Mouse (Mus musculus) heart, adult 2 months (tissue): Measurements from ENCODE around the gene Spdl1. TPM values are rescaled to one million over a fixed set of nuclear protein-coding genes. Genes with fewer than 3 reads are reported as not detected.
A peak's percentile ranks its signal among the peaks of the same experiment; 100 is the strongest.

Source experiments
- DNase-seq, 2 experiments: peaks; one replicate each; pipeline ENCODE4 v3.0.0; 2021
- H3K27ac ChIP-seq: fragments of 200-600 bp; 2 replicates; pipeline ENCODE4 v1.8.1; 2022
- H3K27me3 ChIP-seq: fragments of 200-500 bp; 2 replicates; pipeline ENCODE4 v1.6.1; 2012; ENCODE audit warnings: mild to moderate bottlenecking, low read length, inconsistent platforms, mixed read lengths; ENCODE audit not compliant: control insufficient read depth, insufficient read depth
- H3K36me3 ChIP-seq: fragments of 200-500 bp; 2 replicates; pipeline ENCODE4 v1.6.1; 2012; ENCODE audit warnings: low read length, inconsistent platforms; ENCODE audit not compliant: control insufficient read depth, insufficient read depth
- H3K4me1 ChIP-seq: fragments of 200-500 bp; 2 replicates; pipeline ENCODE4 v1.6.1; 2011; ENCODE audit warnings: low read length; ENCODE audit not compliant: control insufficient read depth, insufficient read depth
- H3K4me3 ChIP-seq: fragments of 200-600 bp; 2 replicates; pipeline ENCODE4 v1.8.1; 2022
- H3K79me2 ChIP-seq: fragments of 200-500 bp; replicated peaks from 2 replicates; pipeline ENCODE4 v1.6.1; 2012; ENCODE audit warnings: mild to moderate bottlenecking, inconsistent platforms, low read length, moderate library complexity, mixed read lengths; ENCODE audit not compliant: control insufficient read depth, insufficient read depth
- H3K9ac ChIP-seq: fragments of 200-500 bp; 2 replicates; pipeline ENCODE4 v1.6.1; 2012; ENCODE audit warnings: low read depth, mild to moderate bottlenecking, control low read depth, inconsistent platforms, low read length, mixed read lengths
- CTCF ChIP-seq: fragments of 200-600 bp; IDR thresholded peaks from 2 replicates; pipeline ENCODE4 v1.8.1; 2022; ENCODE audit warnings: antibody characterized with exemption, mild to moderate bottlenecking, moderate library complexity
- EP300 ChIP-seq: fragments of 200-500 bp; IDR thresholded peaks from 2 replicates; pipeline ENCODE4 v1.6.1; 2011; ENCODE audit warnings: low read depth, low read length, control low read depth; ENCODE audit not compliant: insufficient read depth
- POLR2A ChIP-seq: fragments of 200-500 bp; IDR thresholded peaks from 2 replicates; pipeline ENCODE4 v1.6.1; 2011; ENCODE audit warnings: mild to moderate bottlenecking, low read depth, low read length, control low read depth; ENCODE audit not compliant: insufficient read depth
- WGBS: fragments of 180-500 bp; shearing (Covaris S2); methylation state at CpG from one replicate; pipeline ENCODE4 v1.1.7; 2018; 5-methylcytosine and 5-hydroxymethylcytosine counted together
- intact Hi-C: fragments of 180-260 bp; cut with DNase I; formaldehyde crosslinking; loops from one replicate; pipeline ENCODE4 v1.15.1; 2025
- polyA plus RNA-seq: library from polyadenylated mRNA; depleted of rRNA; stranded (reverse); fragments of >200 nt; gene quantifications from 2 replicates; pipeline ENCODE4 v1.2.3, GENCODE M21; 2012
- total RNA-seq, 2 experiments: library from RNA; stranded (reverse); gene quantifications; 2 replicates each; pipeline ENCODE4 v1.2.3; 2021

Spdl1 gene
- total and polyA plus RNA-seq, 3 experiments: 0.08 to 0.29 (median 0.16) TPM

GRCm38 (mm10) chr11:34771221-34771986, 62.0 kb downstream of the Spdl1 start:
- H3K4me3 ChIP-seq: no peak overlapping the region
- H3K27me3 ChIP-seq: no peaks in the 10 kb centered on the region
- H3K36me3 ChIP-seq: no peaks in the 10 kb centered on the region
- H3K27ac ChIP-seq: no peak overlapping the region
- H3K4me1 ChIP-seq: peaks cover 1% of the 10 kb centered on the region; the same call in 1 of the 2 replicates
- peak; percentile 48 to 73 for DNase-seq
- 52% methylated on average over 12 of the region's 12 CpGs for WGBS
- TF ChIP-seq POLR2A: no peak
- TF ChIP-seq EP300: no peak
- TF ChIP-seq CTCF: no peak
- H3K9ac ChIP-seq: no peak overlapping the region
- H3K79me2 ChIP-seq: no peaks in the 10 kb centered on the region
- intact Hi-C loops: no loop called here

GRCm38 (mm10) chr11:34770666-34771065, 62.8 kb downstream of the Spdl1 start:
- Histone ChIP-seq H3K4me3 (no peak overlapping the region), H3K27me3 (no peaks in the 10 kb centered on the region), H3K27ac (no peak overlapping the region), H3K9ac (no peak overlapping the region), H3K79me2 (no peaks in the 10 kb centered on the region), H3K4me1 (peaks cover 1% of the 10 kb centered on the region; the same call in 1 of the 2 replicates), H3K36me3 (no peaks in the 10 kb centered on the region)
- 46% methylated on average over 4 of the region's 4 CpGs for WGBS
- DNase-seq: no peak
- intact Hi-C loops: no loop called here
- no peak for TF ChIP-seq POLR2A
- no peak for TF ChIP-seq CTCF
- no peak for TF ChIP-seq EP300

GRCm38 (mm10) chr11:34769946-34770345, 63.5 kb downstream of the Spdl1 start:
- H3K27me3 ChIP-seq: no peaks in the 10 kb centered on the region
- H3K4me1 ChIP-seq: peaks cover 1% of the 10 kb centered on the region; the same call in 1 of the 2 replicates
- WGBS: 92% methylated on average over 8 of the region's 8 CpGs
- H3K27ac ChIP-seq: no peak overlapping the region
- DNase-seq: no peak
- no peak overlapping the region for H3K4me3 ChIP-seq
- no peaks in the 10 kb centered on the region for H3K79me2 ChIP-seq
- TF ChIP-seq EP300: no peak
- no peak for TF ChIP-seq CTCF
- TF ChIP-seq POLR2A: no peak
- H3K9ac ChIP-seq: no peak overlapping the region
- no peaks in the 10 kb centered on the region for H3K36me3 ChIP-seq
- intact Hi-C loops: no loop called here

GRCm38 (mm10) chr11:34769396-34769795, 64.0 kb downstream of the Spdl1 start:
- H3K79me2 ChIP-seq: no peaks in the 10 kb centered on the region
- no peaks in the 10 kb centered on the region for H3K27me3 ChIP-seq
- no peak overlapping the region for H3K4me3 ChIP-seq
- no peak for TF ChIP-seq EP300
- no peak for TF ChIP-seq CTCF
- no peak for TF ChIP-seq POLR2A
- no peak for DNase-seq
- no peaks in the 10 kb centered on the region for H3K36me3 ChIP-seq
- 86% methylated on average over 2 of the region's 2 CpGs for WGBS
- H3K4me1 ChIP-seq: peaks cover 1% of the 10 kb centered on the region; the same call in 1 of the 2 replicates
- intact Hi-C loops: no loop called here
- H3K27ac ChIP-seq: no peak overlapping the region
- no peak overlapping the region for H3K9ac ChIP-seq

- intact Hi-C loops: no loop called here
- Histone ChIP-seq H3K9ac (no peak overlapping the region), H3K4me1 (no peaks in the 10 kb centered on the region), H3K79me2 (no peaks in the 10 kb centered on the region), H3K4me3 (no peak overlapping the region), H3K27me3 (no peaks in the 10 kb centered on the region), H3K27ac (no peak overlapping the region), H3K36me3 (no peaks in the 10 kb centered on the region)
- no peak for DNase-seq
- 66% methylated on average over 5 of the region's 5 CpGs for WGBS
- TF ChIP-seq POLR2A (no peak), CTCF (no peak)
These were observed 69.6 kb downstream of the Spdl1 start for GRCm38 (mm10) chr11:34763739-34764361.

GRCm38 (mm10) chr11:34762570-34763127, 70.8 kb downstream of the Spdl1 start:
- H3K27ac ChIP-seq: no peak overlapping the region
- H3K36me3 ChIP-seq: no peaks in the 10 kb centered on the region
- H3K27me3 ChIP-seq: no peaks in the 10 kb centered on the region
- no peak for DNase-seq
- no peak overlapping the region for H3K9ac ChIP-seq
- intact Hi-C loops: no loop called here
- H3K4me3 ChIP-seq: no peak overlapping the region
- H3K4me1 ChIP-seq: no peaks in the 10 kb centered on the region
- TF ChIP-seq EP300 (no peak), CTCF (no peak), POLR2A (no peak)
- 85% methylated on average over 5 of the region's 5 CpGs for WGBS
- no peaks in the 10 kb centered on the region for H3K79me2 ChIP-seq
